Mouse (Mus musculus): ENCODE results near the gene Zfp786. TPM values are rescaled to one million over a fixed set of nuclear protein-coding genes. Genes with fewer than 3 reads are reported as not detected.

Zfp786 gene
- total and polyA plus RNA-seq, 3 experiments = 1.3 to 2.0 TPM; not detected in 1

DNA sequence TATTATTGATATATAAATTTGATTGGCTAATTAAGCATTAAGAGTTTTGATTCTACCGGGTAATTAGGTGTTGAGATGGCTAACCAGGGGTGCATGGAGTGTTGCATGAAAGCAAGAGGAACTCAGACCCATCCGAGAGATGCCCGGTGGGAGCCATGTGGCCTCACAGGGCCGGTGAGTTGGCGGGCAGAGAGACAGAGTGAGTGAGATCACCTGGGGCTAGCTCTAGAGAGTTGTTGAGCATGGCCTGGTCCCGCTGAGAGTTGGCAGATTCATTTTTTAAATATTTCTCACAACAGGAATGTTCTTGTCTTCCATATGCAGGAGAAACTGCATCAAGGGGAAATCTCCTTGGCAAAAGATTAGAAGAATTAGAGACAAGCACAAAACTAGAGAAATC is 26.6 kb upstream of the Zfp786 start:
- H3K27me3 ChIP-seq (ENCODE audit: control insufficient read depth in 1 of 2, insufficient read depth in 2 of 2, low read length in 2 of 2) = no peaks in the 10 kb centered on the region
- no peak overlapping the region for H3K4me3 ChIP-seq (ENCODE audit: control insufficient read depth in 1 of 2, insufficient read depth in 1 of 2, low read depth in 2 of 2, low read length in 2 of 2)
- H3K79me2 ChIP-seq (ENCODE audit: control insufficient read depth, insufficient read depth, low read length, poor library complexity) = no peaks in the 10 kb centered on the region
- no peaks in the 10 kb centered on the region for H3K9me3 ChIP-seq (replicated peaks; ENCODE audit: insufficient read depth, low read length)
- H3K27ac ChIP-seq (ENCODE audit: control insufficient read depth, low read depth, low read length) = no peak overlapping the region
- peaks cover 0 to 14% of the 10 kb centered on the region in 2 experiments; a peak in 3 of 4 replicates for H3K36me3 ChIP-seq (ENCODE audit: control insufficient read depth in 1 of 2, insufficient read depth in 2 of 2, low read length in 2 of 2)
- H3K4me1 ChIP-seq (ENCODE audit: control insufficient read depth in 1 of 2, insufficient read depth in 2 of 2, low read length in 2 of 2) = no peaks in the 10 kb centered on the region
- no peak for TF ChIP-seq HCFC1 (IDR thresholded peaks at IDR 0.05; ENCODE audit: low read depth, low read length)
- TF ChIP-seq UBTF (IDR thresholded peaks at IDR 0.05; ENCODE audit: borderline replicate concordance, insufficient read depth, low read depth, low read length) = no peak
- TF ChIP-seq POLR2AphosphoS5 (IDR thresholded peaks at IDR 0.05; ENCODE audit: borderline replicate concordance, low read depth, low read length) = no peak
- no peak for TF ChIP-seq USF2 (IDR thresholded peaks at IDR 0.05; ENCODE audit: borderline replicate concordance in 1 of 2, insufficient read depth in 1 of 2, low read depth in 1 of 2, low read length in 2 of 2)
- no peak for TF ChIP-seq MYB (IDR thresholded peaks at IDR 0.05; ENCODE audit: low read depth, low read length)
- DNase-seq (ENCODE audit: low read depth, low spot score) = no peak
- no peak overlapping the region for H3K9ac ChIP-seq (ENCODE audit: control insufficient read depth, low read depth, low read length, poor library complexity, severe bottlenecking)

DNA sequence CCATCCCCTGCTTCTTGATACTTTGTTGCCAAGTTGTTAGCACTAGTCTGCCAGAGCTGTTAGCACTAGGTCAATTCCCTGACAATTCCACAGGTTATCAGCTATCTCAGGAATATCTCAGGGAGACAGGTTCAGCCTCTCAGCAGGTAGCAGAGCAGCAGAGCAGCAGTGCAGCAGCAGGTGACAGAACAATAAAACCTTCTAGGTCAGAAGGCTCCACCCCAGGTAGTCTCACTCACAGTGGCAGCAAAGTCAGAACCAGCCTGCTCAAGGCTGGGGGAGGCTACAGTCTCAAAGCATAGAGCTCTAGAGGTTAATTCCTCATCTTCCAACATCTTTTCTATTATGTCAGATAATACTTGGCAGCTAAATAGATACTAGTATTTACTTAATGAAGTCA is 15.1 kb upstream of the Zfp786 start:
- Histone ChIP-seq H3K4me3 (ENCODE audit: control insufficient read depth in 1 of 2, insufficient read depth in 1 of 2, low read depth in 2 of 2, low read length in 2 of 2) (no peak overlapping the region), H3K27ac (ENCODE audit: control insufficient read depth, low read depth, low read length) (no peak overlapping the region), H3K4me1 (ENCODE audit: control insufficient read depth in 1 of 2, insufficient read depth in 2 of 2, low read length in 2 of 2) (peaks cover 4 to 9% of the 10 kb centered on the region in 2 experiments), H3K79me2 (ENCODE audit: control insufficient read depth, insufficient read depth, low read length, poor library complexity) (peaks cover 2% of the 10 kb centered on the region; the same call in 1 of the 2 replicates), H3K9ac (ENCODE audit: control insufficient read depth, low read depth, low read length, poor library complexity, severe bottlenecking) (no peak overlapping the region), H3K9me3 (replicated peaks; ENCODE audit: insufficient read depth, low read length) (no peaks in the 10 kb centered on the region), H3K27me3 (ENCODE audit: control insufficient read depth in 1 of 2, insufficient read depth in 2 of 2, low read length in 2 of 2) (no peaks in the 10 kb centered on the region), H3K36me3 (ENCODE audit: control insufficient read depth in 1 of 2, insufficient read depth in 2 of 2, low read length in 2 of 2) (peaks cover 8 to 15% of the 10 kb centered on the region in 2 experiments)
- no peak for TF ChIP-seq ZNF384 (IDR thresholded peaks at IDR 0.05; ENCODE audit: low read depth, low read length)
- TF ChIP-seq ZC3H11A (IDR thresholded peaks at IDR 0.05; ENCODE audit: low read depth, low read length) = no peak
- TF ChIP-seq RCOR1 (IDR thresholded peaks at IDR 0.05; ENCODE audit: low read depth, low read length) = no peak
- TF ChIP-seq MXI1 (IDR thresholded peaks at IDR 0.05; ENCODE audit: low read depth, low read length) = no peak
- TF ChIP-seq RAD21 (IDR thresholded peaks at IDR 0.05; ENCODE audit: low read depth, low read length) = no peak
- no peak for TF ChIP-seq SIN3A (IDR thresholded peaks at IDR 0.05; ENCODE audit: low read length)
- TF ChIP-seq MYB (IDR thresholded peaks at IDR 0.05; ENCODE audit: low read depth, low read length) = no peak
- no peak for TF ChIP-seq GATA1 (IDR thresholded peaks at IDR 0.05; ENCODE audit: low read depth, low read length)
- TF ChIP-seq MYC (IDR thresholded peaks at IDR 0.05; ENCODE audit: low read depth, low read length) = no peak
- no peak for TF ChIP-seq POLR2AphosphoS5 (IDR thresholded peaks at IDR 0.05; ENCODE audit: borderline replicate concordance, low read depth, low read length)
- no peak for TF ChIP-seq ZKSCAN1 (IDR thresholded peaks at IDR 0.05; ENCODE audit: low read depth, low read length)
- no peak for TF ChIP-seq NELFE (IDR thresholded peaks at IDR 0.05; ENCODE audit: low read depth, low read length)
- no peak for DNase-seq (ENCODE audit: low read depth, low spot score)

Data from MEL (cell line).